Mouse (Mus musculus): ENCODE measurements around the gene Luzp2. TPM values are rescaled to one million over a fixed set of nuclear protein-coding genes. Genes with fewer than 3 reads are reported as not detected.

The Luzp2 gene
- polyA plus RNA-seq, 1 experiment from 2014 or later: 2.3 TPM

- Histone ChIP-seq H3K9me3 (ENCODE audit: control insufficient read depth, low read length) (no peaks in the 10 kb centered on the region), H3K4me2 (replicated peaks; ENCODE audit: low read depth, low read length) (no peak overlapping the region), H3K36me3 (ENCODE audit: control insufficient read depth, insufficient read depth, low read length) (no peaks in the 10 kb centered on the region), H3K4me1 (replicated peaks; ENCODE audit: control insufficient read depth, insufficient read depth, low read length) (no peaks in the 10 kb centered on the region), H3K4me3 (ENCODE audit: low read depth, low read length) (no peak overlapping the region), H3K9ac (ENCODE audit: low read depth, low read length) (no peak overlapping the region), H3K27me3 (ENCODE audit: control insufficient read depth, insufficient read depth, low read length) (no peaks in the 10 kb centered on the region), H3K27ac (ENCODE audit: low read depth, low read length) (no peak overlapping the region)
- WGBS: 81% methylated on average over 3 of the region's 3 CpGs
- no peak for ATAC-seq (ENCODE audit: low FRiP score)
- DNase-seq (ENCODE audit: low spot score): no peak
These were observed 355.4 kb downstream of the Luzp2 start for GRCm38 (mm10) chr7:55190655-55191054.

- ATAC-seq (ENCODE audit: low FRiP score) (no peak), DNase-seq (ENCODE audit: low spot score) (no peak)
- H3K4me1 ChIP-seq (replicated peaks; ENCODE audit: control insufficient read depth, insufficient read depth, low read length): no peaks in the 10 kb centered on the region
- 96% methylated on average over 2 of the region's 2 CpGs for WGBS
- H3K27me3 ChIP-seq (ENCODE audit: control insufficient read depth, insufficient read depth, low read length): no peaks in the 10 kb centered on the region
- no peak overlapping the region for H3K9ac ChIP-seq (ENCODE audit: low read depth, low read length)
- no peak overlapping the region for H3K4me2 ChIP-seq (replicated peaks; ENCODE audit: low read depth, low read length)
- H3K9me3 ChIP-seq (ENCODE audit: control insufficient read depth, low read length): no peaks in the 10 kb centered on the region
- no peaks in the 10 kb centered on the region for H3K36me3 ChIP-seq (ENCODE audit: control insufficient read depth, insufficient read depth, low read length)
- no peak overlapping the region for H3K4me3 ChIP-seq (ENCODE audit: low read depth, low read length)
- no peak overlapping the region for H3K27ac ChIP-seq (ENCODE audit: low read depth, low read length)
These were observed 363.5 kb downstream of the Luzp2 start for GRCm38 (mm10) chr7:55198806-55199205.

GRCm38 (mm10) chr7:55222997-55223396, 387.7 kb downstream of the Luzp2 start:
- Histone ChIP-seq H3K9me3 (ENCODE audit: control insufficient read depth, low read length) (no peaks in the 10 kb centered on the region), H3K36me3 (ENCODE audit: control insufficient read depth, insufficient read depth, low read length) (no peaks in the 10 kb centered on the region), H3K9ac (ENCODE audit: low read depth, low read length) (no peak overlapping the region), H3K4me2 (replicated peaks; ENCODE audit: low read depth, low read length) (no peak overlapping the region), H3K27ac (ENCODE audit: low read depth, low read length) (no peak overlapping the region), H3K4me1 (replicated peaks; ENCODE audit: control insufficient read depth, insufficient read depth, low read length) (no peaks in the 10 kb centered on the region), H3K4me3 (ENCODE audit: low read depth, low read length) (no peak overlapping the region), H3K27me3 (ENCODE audit: control insufficient read depth, insufficient read depth, low read length) (no peaks in the 10 kb centered on the region)
- DNase-seq (ENCODE audit: low spot score) (no peak), ATAC-seq (ENCODE audit: low FRiP score) (no peak)
- WGBS: 87% methylated on average over 2 of the region's 2 CpGs

GRCm38 (mm10) chr7:55229407-55229806, 394.1 kb downstream of the Luzp2 start:
- H3K4me2 ChIP-seq (replicated peaks; ENCODE audit: low read depth, low read length): no peak overlapping the region
- ATAC-seq (ENCODE audit: low FRiP score): no peak
- H3K36me3 ChIP-seq (ENCODE audit: control insufficient read depth, insufficient read depth, low read length): no peaks in the 10 kb centered on the region
- no peak overlapping the region for H3K27ac ChIP-seq (ENCODE audit: low read depth, low read length)
- no peak overlapping the region for H3K4me3 ChIP-seq (ENCODE audit: low read depth, low read length)
- H3K27me3 ChIP-seq (ENCODE audit: control insufficient read depth, insufficient read depth, low read length): no peaks in the 10 kb centered on the region
- no peak for DNase-seq (ENCODE audit: low spot score)
- no peaks in the 10 kb centered on the region for H3K4me1 ChIP-seq (replicated peaks; ENCODE audit: control insufficient read depth, insufficient read depth, low read length)
- H3K9me3 ChIP-seq (ENCODE audit: control insufficient read depth, low read length): no peaks in the 10 kb centered on the region
- H3K9ac ChIP-seq (ENCODE audit: low read depth, low read length): no peak overlapping the region

Data from hindbrain, embryonic 11.5 days (tissue).